Mouse (Mus musculus) stomach, postnatal 0 days (tissue): ENCODE results near the gene Psma7. TPM values are rescaled to one million over a fixed set of nuclear protein-coding genes. Genes with fewer than 3 reads are reported as not detected.

ENCODE experiments used
- ATAC-seq: fragments of 200-750 bp; cut with Nextera tagmentation; 2 replicates; pipeline ENCODE4 v1.8.0; 2017; ENCODE audit not compliant: low FRiP score, low TSS enrichment
- DNase-seq: peaks from one replicate; pipeline ENCODE4 v3.0.0-alpha.2; 2016; ENCODE audit warnings: low spot score
- H3K27ac ChIP-seq: fragments of 300-500 bp; sonication (generic); replicated peaks from 2 replicates; pipeline ENCODE4 v1.5.1; 2014; ENCODE audit warnings: mild to moderate bottlenecking, control low read depth
- H3K27me3 ChIP-seq: fragments of 300-500 bp; sonication (generic); 2 replicates; pipeline ENCODE4 v1.6.1; 2014; ENCODE audit warnings: low read length; ENCODE audit not compliant: control insufficient read depth, insufficient read depth
- H3K36me3 ChIP-seq: fragments of 300-500 bp; sonication (generic); 2 replicates; pipeline ENCODE4 v1.6.1; 2014; ENCODE audit warnings: low read length, mixed read lengths; ENCODE audit not compliant: control insufficient read depth, insufficient read depth
- H3K4me1 ChIP-seq: fragments of 300-500 bp; sonication (generic); replicated peaks from 2 replicates; pipeline ENCODE4 v1.6.1; 2014; ENCODE audit warnings: antibody characterized with exemption; ENCODE audit not compliant: control insufficient read depth, insufficient read depth
- H3K4me2 ChIP-seq: fragments of 300-500 bp; sonication (generic); replicated peaks from 2 replicates; pipeline ENCODE4 v1.6.1; 2014; ENCODE audit warnings: low read depth, mild to moderate bottlenecking, control low read depth, moderate library complexity
- H3K4me3 ChIP-seq: fragments of 300-500 bp; sonication (generic); 2 replicates; pipeline ENCODE4 v1.5.1; 2014; ENCODE audit warnings: low read depth, low read length, control low read depth
- H3K9ac ChIP-seq: fragments of 300-500 bp; sonication (generic); 2 replicates; pipeline ENCODE4 v1.6.1; 2014; ENCODE audit warnings: mild to moderate bottlenecking, low read length, control low read depth, mixed read lengths
- H3K9me3 ChIP-seq: fragments of 300-500 bp; sonication (generic); 2 replicates; pipeline ENCODE4 v1.6.1; 2016; ENCODE audit warnings: low read length; ENCODE audit not compliant: control insufficient read depth
- CTCF ChIP-seq: IDR thresholded peaks from 2 replicates; pipeline ENCODE4 v1.5.1; 2016; ENCODE audit warnings: antibody characterized with exemption, low read depth, mild to moderate bottlenecking, moderate library complexity
- EP300 ChIP-seq: optimal IDR thresholded peaks from 2 replicates; pipeline ENCODE3; 2016; ENCODE audit warnings: antibody characterized with exemption
- WGBS: fragments of 180-500 bp; shearing (Covaris S2); extraction: QIAGEN DNeasy Blood & Tissue Kit; methylation state at CpG from one replicate; pipeline ENCODE4 v1.1.7; 2014; 5-methylcytosine and 5-hydroxymethylcytosine counted together
- polyA plus RNA-seq: library from polyadenylated mRNA; unstranded; fragments of >200 nt; fragmentation: Nextera tagmentation; extraction: Ambion mirVana; gene quantifications from 2 replicates; pipeline ENCODE4 v1.2.1, GENCODE M21; 2015

The Psma7 gene
- polyA plus RNA-seq, 1 experiment from 2014 or later: 469 TPM

DNA sequence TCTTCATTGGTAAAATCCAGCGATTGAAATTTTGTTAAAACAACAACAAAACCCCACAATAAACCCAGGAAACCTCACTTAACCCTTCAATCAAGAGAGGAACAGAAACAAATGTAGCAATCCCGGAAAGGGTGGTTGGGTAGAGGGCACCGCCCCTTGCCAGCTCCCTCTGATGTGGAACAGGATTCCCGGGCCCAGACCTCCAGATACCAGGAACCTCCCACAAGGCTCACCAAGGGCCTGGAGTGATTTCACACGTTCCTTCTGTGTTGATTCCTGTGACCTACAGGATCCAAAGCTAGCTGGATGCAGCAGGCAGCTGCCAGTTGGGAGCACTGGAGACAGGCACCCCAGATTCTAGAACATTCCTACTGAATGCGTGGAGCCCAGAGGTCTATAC lies 1.8 kb downstream of the Psma7 start:
- Histone ChIP-seq H3K27ac (no peak overlapping the region), H3K4me2 (peak overlapping the region; percentile 8; the same call in 1 of the 2 replicates), H3K36me3 (peaks cover 24% of the 10 kb centered on the region), H3K9me3 (no peaks in the 10 kb centered on the region), H3K4me1 (0 out of 2 replicates have a peak, but pooled peaks cover 3% of the 10 kb centered on the region), H3K27me3 (no peaks in the 10 kb centered on the region), H3K4me3 (peak overlapping the region; percentile 94; the same call in 1 of the 2 replicates), H3K9ac (no peak overlapping the region; the same call in 1 of the 2 replicates)
- WGBS: 43% methylated on average over 6 of the region's 6 CpGs
- no peak for DNase-seq
- ATAC-seq: no peak
- TF ChIP-seq EP300: no peak

DNA sequence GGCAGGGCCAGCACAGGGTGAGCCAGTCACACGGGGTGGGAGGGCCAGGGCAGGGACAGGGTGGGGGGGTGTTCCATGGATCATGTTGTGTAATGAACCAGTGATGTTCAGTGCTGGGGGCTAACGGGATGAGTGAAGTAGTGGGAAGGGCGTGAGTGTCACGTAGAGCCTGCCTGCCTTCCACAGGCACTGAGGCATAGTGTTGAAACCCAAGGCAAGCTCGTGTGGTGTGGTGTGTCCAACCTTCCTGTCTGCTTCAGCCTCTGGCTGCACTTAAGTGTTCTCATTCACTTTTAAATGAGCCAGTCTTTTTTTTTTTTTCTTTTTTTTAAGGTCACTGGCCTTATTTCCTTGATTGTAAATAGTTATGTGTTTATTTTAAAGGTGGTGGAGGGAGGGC lies 7.5 kb downstream of the Psma7 start:
- WGBS: 55% methylated on average over 5 of the region's 5 CpGs
- Histone ChIP-seq H3K9me3 (no peaks in the 10 kb centered on the region), H3K4me1 (no peaks in the 10 kb centered on the region), H3K36me3 (peaks cover 47% of the 10 kb centered on the region), H3K4me3 (no peak overlapping the region), H3K4me2 (no peak overlapping the region), H3K27me3 (no peaks in the 10 kb centered on the region), H3K9ac (no peak overlapping the region), H3K27ac (no peak overlapping the region)
- TF ChIP-seq CTCF (no peak), EP300 (no peak)
- ATAC-seq: no peak
- DNase-seq: no peak

DNA sequence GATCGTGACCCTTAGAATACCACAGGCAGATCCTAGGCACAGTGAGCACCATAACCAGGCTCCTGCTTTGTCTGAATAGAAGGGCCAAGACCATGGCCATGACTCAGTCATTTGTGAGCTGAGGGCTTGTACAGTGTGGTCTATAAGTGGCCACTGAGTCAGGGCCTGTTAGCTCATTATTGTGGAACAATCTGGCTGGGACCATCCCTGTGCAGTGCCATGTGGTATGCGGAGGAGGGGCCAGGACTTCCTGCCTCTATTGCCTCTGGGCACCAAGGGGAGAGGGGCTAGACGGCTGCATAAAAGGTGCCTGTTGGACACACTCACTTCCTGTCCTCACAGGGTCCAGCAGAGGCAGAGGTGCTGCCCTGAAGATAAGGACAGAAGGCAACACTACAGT lies 8.3 kb downstream of the Psma7 start:
- Histone ChIP-seq H3K27me3 (no peaks in the 10 kb centered on the region), H3K4me2 (no peak overlapping the region), H3K9ac (no peak overlapping the region), H3K27ac (no peak overlapping the region), H3K36me3 (peaks cover 46% of the 10 kb centered on the region), H3K4me3 (no peak overlapping the region), H3K4me1 (no peaks in the 10 kb centered on the region), H3K9me3 (no peaks in the 10 kb centered on the region)
- TF ChIP-seq CTCF: no peak
- no peak for TF ChIP-seq EP300
- 72% methylated on average over 3 of the region's 3 CpGs for WGBS
- no peak for DNase-seq
- ATAC-seq: no peak

DNA sequence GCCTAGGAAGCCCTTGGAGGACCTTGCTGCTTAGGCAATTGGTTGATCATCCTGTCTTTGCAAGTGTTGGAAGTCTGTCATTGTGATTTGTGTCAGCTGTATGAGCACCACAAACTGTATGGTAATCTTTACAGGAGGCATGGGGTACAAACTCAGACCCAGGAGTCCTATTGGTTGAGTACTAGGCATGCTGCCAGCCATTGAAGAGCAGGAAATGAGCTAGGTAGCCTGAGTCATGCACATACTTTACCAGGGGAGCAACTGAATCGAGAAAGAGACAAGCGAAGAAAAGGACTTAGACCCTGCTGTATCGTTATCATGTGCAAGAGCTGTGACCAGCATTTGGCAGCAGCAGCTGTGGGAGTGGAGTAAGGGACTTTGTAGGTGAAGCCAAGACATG lies 9.3 kb downstream of the Psma7 start:
- Histone ChIP-seq H3K27me3 (no peaks in the 10 kb centered on the region), H3K4me2 (no peak overlapping the region), H3K4me3 (no peak overlapping the region), H3K36me3 (peaks cover 39% of the 10 kb centered on the region), H3K27ac (no peak overlapping the region), H3K4me1 (no peaks in the 10 kb centered on the region), H3K9me3 (no peaks in the 10 kb centered on the region), H3K9ac (no peak overlapping the region)
- DNase-seq: no peak
- no peak for ATAC-seq
- TF ChIP-seq EP300 (no peak), CTCF (no peak)
- WGBS: 71% methylated on average over 3 of the region's 3 CpGs

DNA sequence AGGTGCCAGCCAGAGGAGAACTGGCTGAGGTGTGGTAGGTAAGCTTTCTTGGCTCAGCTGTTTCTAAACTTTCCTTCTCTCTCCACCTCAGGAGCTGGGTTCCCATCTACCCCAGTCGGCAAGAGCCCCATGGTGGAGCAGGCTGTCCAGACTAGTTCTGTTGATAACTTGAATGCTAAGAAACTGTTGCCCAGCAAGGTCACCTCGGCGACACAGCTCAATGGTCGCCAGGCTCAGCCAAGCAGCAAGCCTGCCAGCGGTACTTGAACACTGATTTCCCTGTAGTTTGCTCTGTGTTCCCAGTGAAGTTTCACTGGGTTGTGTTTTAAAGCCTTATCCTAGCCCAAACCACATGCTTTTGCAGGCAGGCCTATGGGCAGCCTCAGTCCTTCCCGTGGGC lies 11.0 kb downstream of the Psma7 start:
- 90% methylated on average over 6 of the region's 6 CpGs for WGBS
- Histone ChIP-seq H3K4me1 (no peaks in the 10 kb centered on the region; the same call in none of the 2 replicates), H3K9ac (no peak overlapping the region), H3K27me3 (no peaks in the 10 kb centered on the region), H3K36me3 (peaks cover 31% of the 10 kb centered on the region), H3K27ac (no peak overlapping the region), H3K4me2 (no peak overlapping the region), H3K4me3 (no peak overlapping the region), H3K9me3 (no peaks in the 10 kb centered on the region)
- DNase-seq: no peak
- no peak for ATAC-seq
- TF ChIP-seq EP300: no peak
- TF ChIP-seq CTCF: no peak

DNA sequence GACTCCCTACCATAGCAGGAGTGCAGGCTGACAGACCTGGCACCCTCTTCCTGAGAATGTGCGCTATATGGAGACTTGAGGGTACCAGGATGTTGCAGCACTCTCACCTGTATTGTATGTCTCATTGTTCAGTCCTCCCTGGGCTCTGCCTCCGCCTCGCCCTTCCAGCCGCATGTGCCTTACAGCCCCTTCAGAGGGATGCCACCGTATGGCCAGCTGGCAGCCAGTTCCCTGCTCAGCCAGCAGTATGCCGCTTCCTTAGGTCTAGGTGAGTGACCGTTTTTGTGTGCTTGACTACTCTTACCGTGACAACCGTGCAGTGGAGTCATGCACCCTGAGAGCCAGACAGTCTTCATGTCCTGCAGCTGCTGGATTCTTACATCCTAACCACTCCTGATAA lies 14.5 kb downstream of the Psma7 start:
- DNase-seq (no peak), ATAC-seq (no peak)
- H3K4me2 ChIP-seq: no peak overlapping the region
- no peaks in the 10 kb centered on the region for H3K27me3 ChIP-seq
- TF ChIP-seq CTCF (no peak), EP300 (no peak)
- 73% methylated on average over 9 of the region's 9 CpGs for WGBS
- H3K27ac ChIP-seq: no peak overlapping the region
- no peaks in the 10 kb centered on the region for H3K9me3 ChIP-seq
- H3K4me1 ChIP-seq: no peaks in the 10 kb centered on the region; the same call in none of the 2 replicates
- no peak overlapping the region for H3K9ac ChIP-seq
- H3K4me3 ChIP-seq: no peak overlapping the region
- H3K36me3 ChIP-seq: peaks cover 15% of the 10 kb centered on the region
